Mouse (Mus musculus) left cerebral cortex, postnatal 10 days (tissue): ENCODE measurements around the gene Pdia2. TPM values are rescaled to one million over a fixed set of nuclear protein-coding genes. Genes with fewer than 3 reads are reported as not detected.

Source experiments
- DNase-seq, 2 experiments: peaks; one replicate each; pipeline ENCODE4 v3.0.0; 2021 to 2022; ENCODE audit warnings: low spot score in 2 of 2, mixed read lengths in 1 of 2; ENCODE audit errors: extremely low spot score in 1 of 2
- intact Hi-C: fragments of 180-260 bp; cut with DNase I; formaldehyde crosslinking; loops from one replicate; pipeline ENCODE4 v1.15.1; 2025
- total RNA-seq, 2 experiments: library from RNA; stranded (reverse); gene quantifications; 2 replicates each; pipeline ENCODE4 v1.2.3; 2021

The Pdia2 gene
- 1 to 10 TPM in 1 of 2 experiments, under 1 TPM in 1; 0.67 to 1.1 TPM for total RNA-seq

DNA sequence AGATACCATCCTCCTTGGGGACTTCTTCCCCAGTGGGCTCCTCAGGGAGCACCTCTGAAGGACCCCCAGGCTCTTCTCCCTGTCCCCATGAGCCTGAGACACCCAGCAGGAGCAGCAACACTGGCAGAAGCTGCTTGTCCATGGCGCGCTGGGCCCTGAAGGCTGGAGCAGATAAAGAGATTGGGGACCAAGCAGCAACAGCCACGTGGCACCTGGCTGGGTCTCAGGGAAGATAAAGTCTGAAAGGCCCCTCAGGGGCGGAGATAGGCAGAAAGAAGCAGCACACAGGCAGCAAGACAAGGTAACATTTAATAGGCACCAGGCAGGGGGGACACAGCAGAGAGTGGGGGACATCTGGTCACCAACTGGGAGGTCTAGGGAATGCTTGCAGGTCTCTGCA lies at the start of gene Pdia2:
TSS of gene Pdia2 (minus strand) at position 196 of the 400 bp plus-strand sequence.
- DNase-seq = no peak
- intact Hi-C loops = no loop called here

DNA sequence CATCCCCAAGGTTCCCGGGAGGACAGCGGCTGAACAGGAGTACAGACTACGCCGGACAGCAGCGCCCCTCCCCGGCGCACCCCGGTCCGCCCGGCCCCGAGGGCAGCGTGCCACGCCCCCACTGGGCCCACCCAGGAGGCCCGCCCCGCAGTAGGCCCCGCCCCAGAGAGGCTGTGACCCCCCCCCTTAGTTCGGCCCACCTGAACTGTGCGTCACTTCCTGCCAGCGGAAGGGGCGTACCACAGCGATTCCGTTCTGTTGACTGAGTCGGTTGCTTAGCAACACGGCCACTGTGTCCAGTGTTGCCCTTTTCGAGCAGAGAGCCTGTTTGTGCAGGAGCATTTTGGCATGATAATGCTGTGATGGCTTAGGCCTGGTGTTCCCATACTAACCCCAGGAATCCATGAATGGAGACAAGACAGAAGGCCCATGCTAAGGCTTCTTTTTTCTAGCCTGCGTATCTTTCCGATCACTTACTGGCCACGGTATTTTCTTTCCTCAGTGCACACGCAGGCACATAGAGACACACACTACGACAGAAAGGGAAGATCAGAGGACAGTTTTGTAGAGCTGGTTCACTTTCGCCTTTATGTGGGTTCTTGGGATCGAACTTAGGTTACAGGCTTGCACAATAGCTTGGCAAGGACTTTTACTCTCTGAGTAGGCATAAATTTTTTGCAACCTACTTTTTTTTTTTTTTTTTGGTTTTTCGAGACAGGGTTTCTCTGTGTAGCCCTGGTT lies 45.4 kb upstream of the Pdia2 start, which contains the start of gene Fam234a:
TSS of gene Fam234a (minus strand) at position 142 of the 741 bp plus-strand sequence.
- intact Hi-C loops = loop anchor here (5.0 kb wide), 1 partner anchor 37 kb away; the partner anchor contains the start of gene Arhgdig
- DNase-seq = peak; percentile 92 to 96

DNA sequence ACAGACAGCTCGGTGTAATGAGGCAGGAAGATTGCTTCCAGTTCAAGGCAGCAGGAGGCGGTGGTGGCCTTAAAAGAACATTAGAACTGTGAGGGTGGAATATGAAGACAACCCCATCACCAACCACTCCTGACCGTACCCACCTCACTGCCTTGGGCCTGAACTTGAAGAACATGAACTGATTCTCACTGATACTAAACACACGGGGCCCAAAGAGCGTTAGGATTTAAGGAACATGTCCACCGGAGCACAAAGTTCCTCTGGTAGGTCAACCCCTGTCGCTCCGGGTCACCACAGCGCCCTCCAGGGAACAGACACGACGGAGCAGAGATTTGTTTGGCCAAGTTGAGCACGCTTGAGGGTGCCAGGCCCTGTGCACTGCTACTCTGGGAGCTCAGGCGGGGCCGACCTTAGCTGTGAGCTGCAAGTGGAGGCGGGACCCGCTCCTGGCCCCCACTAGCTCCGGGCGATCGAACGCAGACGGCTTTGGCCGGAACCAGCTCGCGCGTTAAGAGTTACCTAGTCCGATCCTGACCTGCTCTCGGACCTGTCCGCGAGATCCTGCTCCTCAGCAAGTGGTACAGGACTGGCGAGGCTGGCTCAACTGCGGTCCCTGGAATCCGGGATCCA lies 44.7 kb upstream of the Pdia2 start:
- intact Hi-C loops = loop anchor here (5.0 kb wide), 1 partner anchor 36 kb away; the partner anchor contains the start of gene Arhgdig
- DNase-seq = peak; percentile 42 to 79

DNA sequence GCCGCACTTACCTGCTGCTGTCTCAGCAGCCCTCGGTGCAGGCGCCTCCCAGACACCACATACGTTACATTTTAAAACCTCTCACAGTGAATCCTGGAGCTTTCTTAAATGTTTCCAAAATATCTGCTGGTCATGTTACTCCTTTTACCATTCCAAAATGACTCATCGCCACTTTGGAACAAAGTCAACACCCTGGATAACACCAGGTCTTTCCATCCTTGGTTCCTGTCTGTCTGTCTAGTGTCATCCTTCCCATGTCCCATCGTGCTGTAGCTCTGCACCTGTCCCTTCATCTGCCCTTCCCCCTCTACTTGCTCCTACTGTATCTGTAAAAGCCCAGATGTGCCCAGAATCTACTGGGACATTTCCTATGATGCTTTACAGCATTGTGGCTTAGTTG lies 42.1 kb upstream of the Pdia2 start:
- intact Hi-C loops = loop anchor here (5.0 kb wide), 1 partner anchor 34 kb away; the partner anchor contains the start of gene Arhgdig

DNA sequence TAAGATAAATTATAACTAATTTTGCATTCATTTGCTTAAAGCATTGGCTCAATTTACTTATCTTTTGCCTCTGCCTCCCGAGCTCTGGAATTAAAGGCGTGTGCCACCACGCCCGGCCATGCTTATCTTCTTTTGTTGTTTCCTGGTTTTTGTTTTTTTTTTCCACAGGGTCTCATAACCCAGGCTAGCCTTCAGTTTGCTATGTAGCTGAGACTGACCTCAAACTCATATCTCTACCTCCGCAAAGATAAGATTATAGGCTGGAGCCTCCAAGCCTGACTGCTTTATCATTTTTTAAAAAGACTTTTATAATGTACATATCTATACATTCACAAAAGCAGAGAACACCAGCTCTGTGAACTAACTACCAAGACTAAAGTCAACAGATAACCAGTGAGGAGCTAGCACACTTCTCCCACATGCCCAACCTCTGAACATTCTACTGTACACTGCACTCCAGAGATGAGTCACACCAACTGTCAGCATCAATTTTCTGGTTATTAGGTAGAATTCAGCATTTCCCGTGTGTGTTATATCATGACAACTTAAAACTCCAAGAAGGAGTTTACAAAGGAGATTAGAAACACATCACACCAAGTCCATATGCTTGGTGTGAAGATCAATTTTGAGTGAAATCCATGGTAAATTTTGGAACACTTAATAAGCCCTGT lies 41.4 kb upstream of the Pdia2 start:
- DNase-seq = no peak

More for the DNA sequence above, 42.1 kb upstream of the Pdia2 start:
- no peak for DNase-seq

DNA sequence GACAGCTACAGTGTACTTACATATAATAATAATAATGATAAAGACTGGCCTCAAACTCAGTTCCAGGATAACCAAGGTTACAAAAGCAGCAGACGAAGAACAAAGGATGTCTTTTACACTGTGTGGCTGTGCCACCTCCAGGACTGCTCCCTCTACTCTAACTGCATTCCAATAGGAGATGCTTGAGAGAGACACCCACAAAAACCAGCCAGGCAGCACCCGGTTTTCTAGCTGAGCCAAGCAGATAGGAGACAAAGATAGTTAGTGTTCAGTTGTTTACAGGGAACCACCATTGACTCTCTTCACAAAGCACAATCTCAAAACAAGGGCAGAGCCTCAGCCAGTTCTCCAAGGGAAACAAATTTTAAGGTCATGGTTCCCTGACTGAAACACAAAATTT lies 40.7 kb upstream of the Pdia2 start:
- intact Hi-C loops = no loop called here
- no peak for DNase-seq

More for the DNA sequence above, 41.4 kb upstream of the Pdia2 start:
- intact Hi-C loops = loop anchor here (5.0 kb wide), 1 partner anchor 33 kb away; the partner anchor contains the start of gene Arhgdig

DNA sequence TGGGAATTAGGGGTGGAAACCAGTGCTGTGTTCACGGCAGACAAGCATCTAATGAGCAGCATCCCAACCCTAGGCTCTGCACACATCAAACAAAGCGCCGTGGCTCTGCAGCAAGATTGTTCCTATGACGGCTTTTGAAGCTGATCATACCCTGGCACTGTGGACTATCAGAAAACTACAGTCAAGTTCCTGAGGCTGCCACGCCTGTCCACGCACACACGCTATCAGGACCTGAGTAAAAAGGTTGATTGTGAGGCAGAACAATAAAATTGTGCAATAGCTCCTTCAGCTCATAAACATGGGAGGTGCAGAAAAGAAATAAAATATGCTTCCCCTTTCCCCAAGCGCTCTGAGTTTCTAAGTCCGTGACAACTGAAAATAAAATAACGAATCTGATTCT lies 38.8 kb upstream of the Pdia2 start:
- intact Hi-C loops = no loop called here
- no peak for DNase-seq

DNA sequence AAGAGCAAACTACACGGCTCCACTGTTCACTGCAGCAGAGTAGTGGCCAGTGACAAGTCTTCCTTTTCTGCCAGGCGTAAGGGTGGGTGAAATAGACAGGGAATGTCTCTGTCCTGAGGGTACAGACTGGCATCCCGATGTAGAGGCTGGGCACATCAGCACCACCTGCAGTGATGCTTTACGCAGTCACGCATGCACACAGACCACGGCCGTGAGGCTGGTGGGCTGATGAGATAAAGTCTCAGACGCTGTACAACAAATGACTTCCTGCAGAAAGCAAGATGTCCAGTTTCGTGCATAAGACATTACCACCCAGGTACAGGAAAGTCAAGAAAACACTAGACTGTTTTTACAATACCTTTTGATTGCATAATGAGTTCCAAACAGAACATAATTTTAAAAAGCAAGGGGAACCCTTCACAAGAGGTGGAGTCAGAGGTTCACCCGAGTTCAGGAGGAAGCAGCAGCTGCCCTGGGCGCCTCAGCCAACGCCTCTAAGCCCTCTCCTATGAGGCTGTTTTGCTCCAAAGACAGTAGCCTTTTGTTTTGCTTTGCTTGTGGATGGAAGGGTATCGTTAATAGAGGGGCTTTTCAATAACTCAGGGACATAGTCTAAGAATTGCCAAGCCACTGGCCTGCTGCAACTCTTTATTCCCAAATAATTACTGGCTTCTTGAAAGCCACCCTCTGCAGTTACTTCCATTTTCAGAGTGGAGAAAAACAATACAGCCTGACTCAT lies 36.4 kb upstream of the Pdia2 start:
- no peak for DNase-seq
- intact Hi-C loops = no loop called here

DNA sequence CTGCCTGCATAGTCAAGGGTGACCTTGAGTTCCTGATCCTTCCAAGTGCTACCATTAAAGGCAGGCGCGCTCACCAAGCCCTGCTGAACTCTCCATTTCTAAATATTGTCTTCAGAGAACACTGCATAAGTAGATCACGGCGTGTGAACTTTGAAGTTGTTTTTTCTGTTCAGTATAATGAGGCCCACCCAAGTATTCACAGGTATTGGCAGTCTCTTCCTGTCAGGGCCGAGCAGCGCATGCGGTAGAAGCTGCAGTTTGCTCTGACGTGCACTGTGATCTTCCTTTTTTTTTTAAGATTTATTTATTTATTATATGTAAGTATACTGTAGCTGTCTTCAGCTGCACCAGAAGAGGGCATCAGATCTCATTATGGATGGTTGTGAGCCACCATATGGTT lies 35.5 kb upstream of the Pdia2 start:
- DNase-seq = no peak
- intact Hi-C loops = no loop called here

DNA sequence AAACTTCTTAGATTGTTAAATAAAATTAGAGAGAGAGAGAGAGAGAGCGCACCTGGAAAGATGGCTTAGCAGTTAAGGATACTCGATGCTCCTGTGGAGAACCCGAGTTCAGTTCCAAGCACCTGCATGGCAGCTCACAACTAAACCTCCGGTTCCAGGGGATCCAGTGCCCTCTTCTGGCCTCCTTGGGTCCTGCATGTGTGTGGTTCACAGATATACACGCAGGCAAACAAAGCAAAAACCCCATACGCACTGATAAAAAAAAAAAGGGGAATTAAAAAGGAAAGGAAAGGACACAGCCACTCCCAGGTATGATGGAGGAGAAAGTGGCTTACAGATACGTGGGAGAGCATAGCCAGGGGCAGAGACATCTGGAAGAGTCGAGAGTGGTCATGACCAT lies 34.0 kb upstream of the Pdia2 start:
- intact Hi-C loops = no loop called here

DNA sequence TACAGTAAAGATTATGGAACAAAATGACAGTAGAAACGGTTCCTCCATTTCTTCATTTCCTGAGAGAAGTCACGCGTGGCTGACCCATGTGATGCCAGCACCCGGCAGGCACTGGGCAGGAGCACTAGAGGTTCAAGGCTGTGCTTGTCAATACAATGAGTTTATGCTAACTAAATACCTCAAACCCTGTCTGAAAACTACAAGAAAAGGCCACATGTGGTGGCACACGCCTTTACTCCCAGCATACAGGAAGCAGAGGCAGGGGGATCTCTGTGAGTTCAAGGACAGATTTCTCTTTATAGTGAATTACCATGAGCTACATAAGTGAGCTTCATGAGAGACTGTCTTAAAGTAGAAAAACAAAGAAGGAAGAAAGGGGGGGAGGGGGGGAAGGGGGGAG lies 32.3 kb upstream of the Pdia2 start:
- intact Hi-C loops = no loop called here

More for the DNA sequence above, 34.0 kb upstream of the Pdia2 start:
- no peak for DNase-seq

DNA sequence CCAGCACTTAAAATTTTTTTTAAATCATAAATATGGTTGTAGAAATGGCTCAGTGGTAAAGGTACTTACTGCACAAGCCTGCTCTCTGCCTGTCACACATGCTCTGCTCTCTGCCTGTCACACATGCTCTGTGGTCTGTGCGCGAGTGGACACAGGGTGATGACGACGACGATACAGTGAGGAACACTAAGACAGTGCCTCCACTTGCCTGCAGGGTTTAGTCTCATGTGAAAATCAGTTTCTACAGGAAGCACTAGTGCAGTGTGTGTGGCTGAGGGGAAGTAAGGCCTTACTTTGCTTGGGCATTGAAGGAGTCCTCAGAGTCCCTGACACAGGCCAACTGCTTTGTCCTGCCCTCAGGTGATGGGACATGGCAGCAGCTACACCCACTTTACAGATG lies 30.9 kb upstream of the Pdia2 start:
- intact Hi-C loops = no loop called here
- no peak for DNase-seq

More for the DNA sequence above, 32.3 kb upstream of the Pdia2 start:
- DNase-seq = no peak

DNA sequence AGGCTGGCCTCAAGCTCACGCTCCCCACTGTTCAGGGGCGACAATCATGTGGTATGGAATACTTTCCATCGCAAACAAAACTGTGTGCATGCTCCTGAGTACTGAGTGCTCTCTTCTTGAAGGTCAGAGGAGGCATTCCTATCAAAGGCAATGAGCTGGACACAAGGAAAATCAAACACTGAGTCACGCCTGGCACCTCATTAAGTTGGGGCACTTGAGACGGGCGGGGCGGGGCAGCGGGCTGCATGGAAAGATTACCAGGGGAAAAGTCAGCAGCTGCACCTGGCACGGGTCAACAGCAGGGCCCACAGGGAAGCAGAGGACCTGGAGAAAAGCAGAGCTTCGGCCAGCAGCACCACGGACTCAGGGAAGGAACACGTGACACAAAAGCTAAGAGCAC lies 26.3 kb upstream of the Pdia2 start:
- DNase-seq = no peak
- intact Hi-C loops = no loop called here

DNA sequence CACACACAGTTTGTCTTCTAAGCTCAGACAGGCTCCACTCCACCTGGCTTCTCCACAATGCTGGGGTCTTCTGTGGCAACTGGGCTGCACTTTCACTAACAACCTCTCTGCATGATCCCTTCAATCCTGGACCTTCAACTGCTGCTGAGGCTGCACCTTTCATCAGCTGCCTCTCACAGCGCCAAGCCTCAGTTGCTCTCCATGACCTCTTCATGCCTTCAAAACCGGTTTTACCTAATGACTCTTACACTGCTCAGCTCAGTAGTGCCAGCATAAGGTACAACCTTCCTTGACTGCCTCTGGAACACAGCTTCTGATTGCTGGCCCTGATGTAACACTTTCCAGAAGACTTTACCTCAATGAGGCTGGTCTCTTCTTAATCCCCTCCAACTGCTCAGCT lies 22.6 kb upstream of the Pdia2 start:
- intact Hi-C loops = no loop called here
- DNase-seq = no peak

DNA sequence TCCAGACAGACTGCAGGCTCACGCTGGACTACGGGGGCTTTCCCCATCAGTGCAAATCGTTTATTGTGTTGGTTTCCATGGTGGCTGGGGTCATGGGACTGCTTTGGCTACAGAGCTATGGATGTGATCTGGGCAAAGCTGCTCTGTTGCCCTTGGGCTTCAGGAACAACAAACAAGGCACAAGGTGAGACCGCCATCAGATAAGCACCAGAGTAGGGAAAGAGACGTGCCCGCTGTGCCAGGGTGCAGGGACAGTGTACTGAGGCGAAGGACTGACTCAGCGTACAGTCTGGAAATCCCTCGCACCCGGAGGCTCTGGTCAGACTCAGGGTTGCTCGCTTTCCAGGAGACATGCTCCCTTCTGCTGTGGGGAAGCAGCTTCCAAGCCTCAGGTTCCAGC lies 13.8 kb upstream of the Pdia2 start:
- intact Hi-C loops = no loop called here
- no peak for DNase-seq

DNA sequence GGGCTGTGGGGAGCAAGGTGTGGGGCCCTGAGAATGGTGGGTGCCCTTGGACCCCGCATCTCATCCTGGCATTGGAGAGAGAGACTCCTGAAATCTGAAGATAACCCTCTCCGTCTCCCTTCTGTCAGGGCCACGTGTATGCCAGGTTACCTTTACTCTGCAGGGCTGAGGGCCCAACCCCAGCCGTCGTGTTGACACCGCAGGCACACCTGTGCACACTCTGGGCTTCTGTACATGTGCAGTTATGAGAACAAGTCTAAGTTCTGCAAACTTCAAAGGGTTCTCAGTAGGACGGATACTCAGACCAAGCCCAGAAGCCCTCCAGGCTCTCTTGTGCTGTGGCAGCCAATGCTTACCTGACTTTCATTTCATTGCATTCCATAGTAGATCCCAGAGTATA lies 13.4 kb upstream of the Pdia2 start:
- no peak for DNase-seq

DNA sequence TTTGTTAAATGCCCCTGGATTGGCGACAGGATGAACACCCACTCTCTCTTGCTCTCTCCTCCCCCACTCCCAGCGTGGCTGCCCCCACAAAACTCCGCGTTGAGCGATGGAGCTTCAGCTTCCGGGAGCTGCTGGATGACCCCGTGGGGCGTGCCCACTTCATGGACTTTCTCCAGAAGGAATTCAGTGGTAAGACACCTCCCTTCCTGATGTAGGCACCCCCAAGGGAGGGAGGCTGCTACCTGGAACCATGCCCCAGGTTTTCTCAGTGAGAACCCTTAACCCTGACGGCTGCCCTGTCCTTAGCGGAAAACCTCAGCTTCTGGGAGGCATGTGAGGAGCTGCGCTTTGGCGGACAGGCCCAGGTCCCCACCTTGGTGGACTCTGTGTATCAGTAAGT lies 8.8 kb upstream of the Pdia2 start, which contains the start of gene Arhgdig:
TSS of gene Arhgdig (minus strand) at position 101 of the 400 bp plus-strand sequence.
- DNase-seq = no peak
- intact Hi-C loops = loop anchor here (5.0 kb wide), 1 partner anchor 35 kb away; the partner anchor contains the start of gene Fam234a

More for the DNA sequence above, 13.4 kb upstream of the Pdia2 start:
- intact Hi-C loops = no loop called here

DNA sequence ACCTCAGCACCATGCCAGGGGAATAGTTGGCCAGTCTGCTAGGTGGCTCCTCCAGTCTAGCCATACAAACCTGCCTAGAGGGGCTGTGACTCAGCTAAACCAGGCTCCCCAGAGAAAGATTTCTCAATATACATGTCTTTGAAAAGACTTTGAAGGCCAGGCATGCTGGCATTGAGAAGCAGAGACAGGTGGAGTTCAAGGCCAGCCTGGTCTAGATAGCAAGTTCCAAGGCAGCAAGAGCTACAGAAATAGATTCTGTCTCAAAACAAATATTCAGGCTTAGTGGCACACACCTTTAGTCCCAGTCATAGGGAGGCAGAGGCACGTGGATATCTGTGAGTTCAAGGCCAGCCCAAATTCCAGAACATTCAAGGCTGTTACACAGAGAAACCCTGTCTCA lies 7.5 kb upstream of the Pdia2 start:
- DNase-seq = no peak
- intact Hi-C loops = loop anchor here (5.0 kb wide), 1 partner anchor 36 kb away; the partner anchor contains the start of gene Fam234a

DNA sequence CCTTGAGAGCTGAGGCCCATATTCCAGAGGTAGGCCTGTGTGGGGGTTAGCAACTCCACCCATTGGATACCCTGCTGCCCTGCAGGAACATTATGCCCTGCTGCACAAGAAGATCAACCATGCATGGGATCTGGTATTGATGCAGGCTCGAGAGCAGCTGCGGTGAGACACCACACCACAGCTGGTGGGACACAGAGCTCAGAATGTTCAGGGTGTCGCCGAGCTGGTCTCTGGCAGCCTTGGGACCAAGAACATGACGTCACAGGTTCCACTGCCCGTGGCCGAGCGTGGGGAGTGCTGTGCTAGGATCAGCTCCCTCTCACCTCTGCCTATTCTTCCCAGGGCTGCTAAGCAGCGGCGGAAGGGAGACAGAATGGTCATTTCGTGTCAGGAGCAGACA lies 5.9 kb upstream of the Pdia2 start:
- intact Hi-C loops = loop anchor here (5.0 kb wide), 1 partner anchor 38 kb away; the partner anchor contains the start of gene Fam234a
- DNase-seq = no peak
